Mouse (Mus musculus): ENCODE measurements around the gene Rnf220. TPM values are rescaled to one million over a fixed set of nuclear protein-coding genes. Genes with fewer than 3 reads are reported as not detected.
A peak's percentile ranks its signal among the peaks of the same experiment; 100 is the strongest.

The Rnf220 gene
- polyA plus RNA-seq, 1 experiment: 95.4 TPM

DNA sequence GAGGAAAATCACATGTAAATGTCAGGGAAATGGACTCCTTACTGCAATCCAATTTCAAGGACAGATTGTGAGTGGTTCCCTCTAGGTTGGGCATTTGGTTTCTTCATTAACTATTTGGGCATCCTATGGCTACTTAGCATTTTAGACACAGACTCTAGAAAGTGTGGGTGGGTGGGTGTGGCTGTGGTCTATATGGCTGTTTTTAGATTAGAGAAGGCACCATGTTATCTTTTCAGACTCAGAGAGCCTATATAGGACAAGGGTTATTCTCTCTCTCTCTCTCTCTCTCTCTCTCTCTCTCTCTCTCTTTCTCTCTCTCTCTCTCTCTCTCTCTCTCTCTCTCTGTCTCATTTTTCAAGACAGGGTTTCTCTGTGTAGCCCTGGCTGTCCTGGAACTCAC is 20.5 kb downstream of the Rnf220 start:
- Histone ChIP-seq H3K27ac (ENCODE audit: insufficient read depth, low read length) (no peak overlapping the region), H3K4me3 (ENCODE audit: extremely low read depth, insufficient read depth, insufficient read length) (no peak overlapping the region), H3K36me3 (ENCODE audit: control insufficient read depth, insufficient read depth, low read length) (no peaks in the 10 kb centered on the region), H3K4me1 (ENCODE audit: control insufficient read depth, insufficient read depth, insufficient read length) (peaks cover 20% of the 10 kb centered on the region; the same call in 1 of the 2 replicates), H3K27me3 (ENCODE audit: control insufficient read depth, insufficient read depth, low read length) (no peaks in the 10 kb centered on the region)
- TF ChIP-seq POLR2A (IDR thresholded peaks at IDR 0.05; ENCODE audit: low read depth, low read length) (no peak), CTCF (IDR thresholded peaks at IDR 0.05; ENCODE audit: extremely low read depth, insufficient read depth, insufficient read length, insufficient replicate concordance) (no peak)
- no peak for DNase-seq (ENCODE audit: low read depth in 1 of 2, low spot score in 2 of 2)

DNA sequence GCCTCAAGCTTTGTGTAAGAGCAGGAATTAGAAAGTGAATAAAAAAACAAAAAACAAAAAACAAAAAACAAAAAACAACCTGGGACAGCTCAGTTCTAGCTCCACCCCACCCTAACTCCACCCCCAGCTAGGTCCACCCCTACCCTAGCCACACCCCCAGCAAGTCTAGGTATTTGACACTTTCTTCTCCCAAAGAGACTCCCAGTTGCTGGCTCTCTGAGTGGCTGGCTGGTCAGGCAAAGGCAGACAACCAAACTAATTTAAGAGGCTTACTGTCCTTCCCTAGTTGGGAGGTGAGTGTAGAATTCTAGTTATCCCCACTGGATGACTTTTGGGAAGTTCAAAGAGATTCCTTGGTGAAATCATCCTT is 22.9 kb downstream of the Rnf220 start:
- H3K4me3 ChIP-seq (ENCODE audit: extremely low read depth, insufficient read depth, insufficient read length): no peak overlapping the region
- peaks cover 20% of the 10 kb centered on the region; the same call in 1 of the 2 replicates for H3K4me1 ChIP-seq (ENCODE audit: control insufficient read depth, insufficient read depth, insufficient read length)
- no peaks in the 10 kb centered on the region for H3K36me3 ChIP-seq (ENCODE audit: control insufficient read depth, insufficient read depth, low read length)

DNA sequence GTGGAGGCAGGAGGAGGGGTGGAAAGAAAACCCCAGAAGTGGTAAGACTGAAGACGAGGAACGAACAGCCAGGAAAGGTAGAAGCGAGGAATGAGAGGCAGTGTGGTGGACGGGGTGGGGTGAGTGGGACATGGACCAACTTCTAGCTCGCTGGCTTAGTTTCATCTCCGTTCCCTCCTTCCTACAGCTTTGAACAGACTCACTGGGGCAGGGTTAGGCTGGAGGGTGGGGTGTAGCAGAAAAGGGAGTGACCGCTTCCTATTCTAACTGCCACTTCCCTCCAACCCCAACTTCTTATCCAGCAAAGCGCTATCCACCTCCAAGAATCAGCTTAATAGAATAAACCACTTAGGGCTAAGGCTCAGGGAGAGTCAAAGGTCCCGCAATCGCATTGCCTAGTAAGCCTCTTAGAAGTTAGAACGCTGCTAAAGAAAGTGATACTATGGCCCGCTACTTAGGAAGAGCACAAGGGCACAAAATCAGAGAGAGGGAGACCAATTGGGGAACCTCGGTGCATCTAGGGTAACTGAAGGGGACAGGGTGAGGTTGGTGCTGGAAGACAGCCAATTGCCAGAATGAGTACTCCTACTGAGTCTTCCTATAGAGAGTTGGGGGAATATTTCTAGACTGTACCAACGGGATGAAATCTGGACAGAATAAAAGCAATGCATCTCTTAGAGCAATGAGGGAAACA is 23.4 kb downstream of the Rnf220 start:
- TF ChIP-seq CTCF (IDR thresholded peaks at IDR 0.05; ENCODE audit: extremely low read depth, insufficient read depth, insufficient read length, insufficient replicate concordance) (no peak), POLR2A (IDR thresholded peaks at IDR 0.05; ENCODE audit: low read depth, low read length) (no peak)
- peak overlapping the region; percentile 27 for H3K4me3 ChIP-seq (ENCODE audit: extremely low read depth, insufficient read depth, insufficient read length)
- DNase-seq (ENCODE audit: low read depth in 1 of 2, low spot score in 2 of 2): no peak
- no peaks in the 10 kb centered on the region for H3K27me3 ChIP-seq (ENCODE audit: control insufficient read depth, insufficient read depth, low read length)
- no peaks in the 10 kb centered on the region for H3K36me3 ChIP-seq (ENCODE audit: control insufficient read depth, insufficient read depth, low read length)
- no peak overlapping the region for H3K27ac ChIP-seq (ENCODE audit: insufficient read depth, low read length)
- WGBS: 5% methylated on average over 14 of the region's 14 CpGs
- H3K4me1 ChIP-seq (ENCODE audit: control insufficient read depth, insufficient read depth, insufficient read length): peaks cover 20% of the 10 kb centered on the region; the same call in 1 of the 2 replicates

More for the DNA sequence above, 22.9 kb downstream of the Rnf220 start:
- no peaks in the 10 kb centered on the region for H3K27me3 ChIP-seq (ENCODE audit: control insufficient read depth, insufficient read depth, low read length)
- no peak for DNase-seq (ENCODE audit: low read depth in 1 of 2, low spot score in 2 of 2)
- H3K27ac ChIP-seq (ENCODE audit: insufficient read depth, low read length): no peak overlapping the region
- no peak for TF ChIP-seq POLR2A (IDR thresholded peaks at IDR 0.05; ENCODE audit: low read depth, low read length)
- no peak for TF ChIP-seq CTCF (IDR thresholded peaks at IDR 0.05; ENCODE audit: extremely low read depth, insufficient read depth, insufficient read length, insufficient replicate concordance)

DNA sequence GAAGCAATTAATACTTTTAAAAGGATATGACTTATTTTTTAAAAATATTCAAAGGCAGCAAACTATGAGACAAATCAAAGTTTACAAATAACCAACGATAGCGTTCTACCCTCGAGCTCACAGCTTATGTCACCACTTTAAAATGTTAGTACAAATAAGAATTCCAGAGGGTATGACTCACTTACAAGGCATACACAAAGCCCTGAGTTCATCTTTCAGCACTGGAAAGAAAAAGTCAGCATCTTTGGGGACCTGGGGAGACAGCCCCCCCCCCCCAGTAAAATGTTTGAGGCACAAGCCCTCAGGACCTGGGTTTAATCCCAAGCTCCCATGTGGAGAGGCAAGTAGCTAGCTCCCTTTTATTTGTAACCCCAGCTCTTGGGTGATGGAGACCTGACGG is 27.4 kb downstream of the Rnf220 start:
- Histone ChIP-seq H3K36me3 (ENCODE audit: control insufficient read depth, insufficient read depth, low read length) (no peaks in the 10 kb centered on the region), H3K4me3 (ENCODE audit: extremely low read depth, insufficient read depth, insufficient read length) (no peak overlapping the region), H3K4me1 (ENCODE audit: control insufficient read depth, insufficient read depth, insufficient read length) (no peaks in the 10 kb centered on the region), H3K27me3 (ENCODE audit: control insufficient read depth, insufficient read depth, low read length) (no peaks in the 10 kb centered on the region), H3K27ac (ENCODE audit: insufficient read depth, low read length) (no peak overlapping the region)
- DNase-seq (ENCODE audit: low read depth in 1 of 2, low spot score in 2 of 2): no peak
- WGBS: 83% methylated on average over 4 of the region's 4 CpGs
- TF ChIP-seq CTCF (IDR thresholded peaks at IDR 0.05; ENCODE audit: extremely low read depth, insufficient read depth, insufficient read length, insufficient replicate concordance) (no peak), POLR2A (IDR thresholded peaks at IDR 0.05; ENCODE audit: low read depth, low read length) (no peak)

DNA sequence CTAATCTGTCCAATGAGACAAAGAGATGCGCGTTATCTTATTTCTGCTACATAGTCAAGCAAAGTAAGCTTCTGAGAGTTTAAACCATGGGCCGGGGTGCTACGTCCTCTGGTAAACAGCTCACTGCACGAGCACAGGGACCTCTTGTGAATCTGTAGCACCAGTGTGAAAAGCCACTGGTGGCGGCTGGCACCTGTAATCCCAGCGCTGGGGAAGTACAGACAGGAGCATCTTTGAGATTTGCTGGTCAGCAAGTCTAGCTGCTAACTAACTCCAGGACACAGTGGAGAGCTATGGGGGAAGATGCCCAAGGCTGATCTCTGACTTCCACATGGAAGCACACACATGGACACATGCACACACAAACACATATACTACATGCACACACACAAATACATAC is 28.9 kb downstream of the Rnf220 start:
- WGBS: 94% methylated on average over 7 of the region's 7 CpGs
- TF ChIP-seq CTCF (IDR thresholded peaks at IDR 0.05; ENCODE audit: extremely low read depth, insufficient read depth, insufficient read length, insufficient replicate concordance): no peak
- TF ChIP-seq POLR2A (IDR thresholded peaks at IDR 0.05; ENCODE audit: low read depth, low read length): no peak
- no peak overlapping the region for H3K27ac ChIP-seq (ENCODE audit: insufficient read depth, low read length)
- H3K4me1 ChIP-seq (ENCODE audit: control insufficient read depth, insufficient read depth, insufficient read length): no peaks in the 10 kb centered on the region
- H3K27me3 ChIP-seq (ENCODE audit: control insufficient read depth, insufficient read depth, low read length): no peaks in the 10 kb centered on the region
- H3K4me3 ChIP-seq (ENCODE audit: extremely low read depth, insufficient read depth, insufficient read length): no peak overlapping the region
- DNase-seq (ENCODE audit: low read depth in 1 of 2, low spot score in 2 of 2): no peak
- H3K36me3 ChIP-seq (ENCODE audit: control insufficient read depth, insufficient read depth, low read length): no peaks in the 10 kb centered on the region

DNA sequence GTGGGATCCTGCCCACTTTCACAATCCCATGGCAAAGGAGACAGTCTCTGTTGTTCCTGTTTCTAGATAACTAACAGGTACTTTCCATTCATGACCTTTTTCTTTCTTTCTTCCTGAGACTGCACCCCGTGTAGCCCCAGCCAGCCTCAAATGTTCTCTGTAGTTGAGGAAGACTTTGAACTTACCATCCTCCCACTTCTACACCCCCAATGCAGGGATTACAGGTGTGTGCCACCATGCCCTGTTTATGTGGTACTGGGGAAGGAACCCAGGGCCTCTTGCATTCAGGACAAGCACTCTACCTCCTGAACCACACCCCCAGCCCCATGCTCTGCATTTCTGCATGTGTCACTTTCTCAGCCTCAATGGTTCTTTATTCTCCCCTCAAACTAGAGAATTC is 47.7 kb downstream of the Rnf220 start:
- no peak overlapping the region for H3K4me3 ChIP-seq (ENCODE audit: extremely low read depth, insufficient read depth, insufficient read length)
- no peak for TF ChIP-seq CTCF (IDR thresholded peaks at IDR 0.05; ENCODE audit: extremely low read depth, insufficient read depth, insufficient read length, insufficient replicate concordance)
- TF ChIP-seq POLR2A (IDR thresholded peaks at IDR 0.05; ENCODE audit: low read depth, low read length): no peak
- no peaks in the 10 kb centered on the region for H3K36me3 ChIP-seq (ENCODE audit: control insufficient read depth, insufficient read depth, low read length)
- no peak overlapping the region for H3K27ac ChIP-seq (ENCODE audit: insufficient read depth, low read length)
- 27% methylated on average over 1 of the region's 1 CpGs for WGBS
- no peaks in the 10 kb centered on the region for H3K27me3 ChIP-seq (ENCODE audit: control insufficient read depth, insufficient read depth, low read length)
- no peak for DNase-seq (ENCODE audit: low read depth in 1 of 2, low spot score in 2 of 2)
- no peaks in the 10 kb centered on the region for H3K4me1 ChIP-seq (ENCODE audit: control insufficient read depth, insufficient read depth, insufficient read length)

DNA sequence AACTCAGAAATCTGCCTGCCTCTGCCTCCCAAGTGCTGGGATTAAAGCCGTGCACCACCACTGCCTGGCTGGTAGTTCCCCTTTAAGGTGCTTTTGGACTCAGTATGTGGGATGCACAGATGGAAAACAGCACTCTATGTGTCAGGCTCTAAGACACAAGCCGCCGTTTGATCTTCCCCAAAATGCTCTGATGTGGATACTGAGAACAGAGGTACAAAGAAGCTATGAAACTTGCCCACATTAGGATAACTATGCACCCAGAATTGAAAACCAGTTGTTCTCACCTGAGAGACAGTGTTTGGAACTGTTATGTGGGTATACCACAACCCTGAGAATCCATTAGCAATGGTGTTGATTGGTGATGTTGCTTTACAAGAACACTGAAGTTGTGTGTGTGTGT is 48.9 kb downstream of the Rnf220 start:
- H3K27ac ChIP-seq (ENCODE audit: insufficient read depth, low read length): no peak overlapping the region
- TF ChIP-seq CTCF (IDR thresholded peaks at IDR 0.05; ENCODE audit: extremely low read depth, insufficient read depth, insufficient read length, insufficient replicate concordance) (no peak), POLR2A (IDR thresholded peaks at IDR 0.05; ENCODE audit: low read depth, low read length) (no peak)
- DNase-seq (ENCODE audit: low read depth in 1 of 2, low spot score in 2 of 2): no peak
- no peaks in the 10 kb centered on the region for H3K4me1 ChIP-seq (ENCODE audit: control insufficient read depth, insufficient read depth, insufficient read length)
- H3K27me3 ChIP-seq (ENCODE audit: control insufficient read depth, insufficient read depth, low read length): no peaks in the 10 kb centered on the region
- no peak overlapping the region for H3K4me3 ChIP-seq (ENCODE audit: extremely low read depth, insufficient read depth, insufficient read length)
- H3K36me3 ChIP-seq (ENCODE audit: control insufficient read depth, insufficient read depth, low read length): no peaks in the 10 kb centered on the region
- 76% methylated on average over 3 of the region's 3 CpGs for WGBS
